In genomic region chr3:79287108-79287576, GRCm38 (mm10) we compare ENCODE assay signal across 8 mouse cellular contexts. TPM values are rescaled to one million over a fixed set of nuclear protein-coding genes. Genes with fewer than 3 reads are reported as not detected.
DNase-seq lines count a peak whose midpoint lies in the region; ATAC-seq and TF ChIP-seq lines count a peak whose summit lies in the region.

No protein-coding gene starts in this region.

- no peaks in the 10 kb centered on the region for H3K36me3 ChIP-seq in lung, embryonic 14.5 days (ENCODE audit: insufficient read depth)

- no peak for TF ChIP-seq CTCF in lung, embryonic 14.5 days (IDR thresholded peaks at IDR 0.05; ENCODE audit: low read depth)

- H3K4me2 ChIP-seq in lung, embryonic 14.5 days = peak overlapping the region; percentile 89

- peak overlapping the region; percentile 97 for H3K27ac ChIP-seq in lung, embryonic 14.5 days (ENCODE audit: low read depth)

- peak; percentile 95 for DNase-seq in MN1 (ENCODE audit: low spot score)
- peak; percentile 93 for DNase-seq in cerebellum, adult 8-10 months
- DNase-seq in forelimb bud, embryonic 11.5 days (ENCODE audit: low read depth, low spot score) = peak; percentile 90
- peak; percentile 93 to 95 for DNase-seq in layer of hippocampus, adult 8-10 months (ENCODE audit: low spot score in 2 of 2)
- peak; percentile 95 for DNase-seq in lung, embryonic 14.5 days
- DNase-seq in thymus, adult 18-20 months = peak; percentile 94

- under 1% methylated on average over 47 of the region's 60 CpGs for WGBS in lung, embryonic 14.5 days

- H3K4me3 ChIP-seq in lung, embryonic 14.5 days (ENCODE audit: low read depth, low read length) = peak overlapping the region; percentile 90

- H3K27me3 ChIP-seq in lung, embryonic 14.5 days (ENCODE audit: insufficient read depth, low read length) = no peaks in the 10 kb centered on the region

- H3K9ac ChIP-seq in lung, embryonic 14.5 days = peak overlapping the region; percentile 89

- H3K9me3 ChIP-seq in lung, embryonic 14.5 days (ENCODE audit: low read depth, low read length) = no peaks in the 10 kb centered on the region

- ATAC-seq in hematopoietic stem cell, adult 5-6 weeks (replicated peaks in 1 of 2; ENCODE audit: insufficient read depth in 1 of 2, low FRiP score in 2 of 2, low TSS enrichment in 1 of 2, low read depth in 1 of 2, poor library complexity in 2 of 2, severe bottlenecking in 2 of 2) = peak; percentile 93 to 94
- ATAC-seq in lung, embryonic 14.5 days (ENCODE audit: insufficient read depth) = peak; percentile 98
- peak; percentile 97 for ATAC-seq in neutrophil, adult 5-6 weeks (ENCODE audit: extremely low read depth, insufficient number of reproducible peaks, low FRiP score, poor library complexity, severe bottlenecking)

- H3K4me1 ChIP-seq in lung, embryonic 14.5 days (ENCODE audit: insufficient read depth) = peaks cover 15% of the 10 kb centered on the region; the same call in 1 of the 2 replicates

RNA-seq across cellular contexts. Expression of gene Rapgef2, which starts 0.8 kb away (rescaled TPM):
- total RNA-seq in hematopoietic stem cell, adult 5-6 weeks (2017) = 18.5 and 20.2 TPM in 2 replicates
- total RNA-seq in layer of hippocampus, adult 8-10 months (2022) = 100 to 1,000 TPM; 140 to 179 (median 158) TPM
- 8.7 and 10.1 TPM in 2 replicates for polyA plus RNA-seq in lung, embryonic 14.5 days (2014; fragmentation: Nextera tagmentation; extraction: Ambion mirVana)
- 27.5 and 28.7 TPM in 2 replicates for total RNA-seq in neutrophil, adult 5-6 weeks (2017)

RNA-seq across cellular contexts. Expression of gene Gm17359, which starts 49.3 kb away (rescaled TPM):
- total RNA-seq in hematopoietic stem cell, adult 5-6 weeks (2017) = not detected in 2 replicates
- total RNA-seq in layer of hippocampus, adult 8-10 months (2022) = not detected
- not detected in 2 replicates for polyA plus RNA-seq in lung, embryonic 14.5 days (2014; fragmentation: Nextera tagmentation; extraction: Ambion mirVana)
- not detected in 2 replicates for total RNA-seq in neutrophil, adult 5-6 weeks (2017)

Comparison
In these comparisons a context has a peak if more than half of its experiments do, and no peak if none do; other contexts are left out.
1. Peak in every context shown above with its lines: DNase-seq, ATAC-seq, H3K4me3 ChIP-seq and H3K27ac ChIP-seq.